Mouse (Mus musculus): ENCODE results near the gene Car14.

Car14 gene

GRCm38 (mm10) chr3:95856115-95856514 is 48.4 kb downstream of the Car14 start:
- no peak for DNase-seq (ENCODE audit: low spot score)

- peak; percentile 89 for DNase-seq (ENCODE audit: low spot score)
These were observed 48.9 kb downstream of the Car14 start, which contains the start of gene Prpf3 for GRCm38 (mm10) chr3:95855502-95856089. Gene Prpf3, minus strand, starts transcription at chr3:95855885.

- no peak for DNase-seq (ENCODE audit: low spot score)
These were observed 53.2 kb downstream of the Car14 start for GRCm38 (mm10) chr3:95851317-95851716.

GRCm38 (mm10) chr3:95850611-95851010 is 53.9 kb downstream of the Car14 start:
- DNase-seq (ENCODE audit: low spot score) = no peak

Measured in left cerebral cortex, adult 11 months (tissue).